Mouse (Mus musculus) megakaryocyte, embryonic 14.5 days (primary cell): ENCODE results near the gene Ust. TPM values are rescaled to one million over a fixed set of nuclear protein-coding genes. Genes with fewer than 3 reads are reported as not detected.

ENCODE experiments used
- H3K27me3 ChIP-seq: replicated peaks from 2 replicates; pipeline ENCODE3; 2012; ENCODE audit warnings: inconsistent platforms
- H3K36me3 ChIP-seq: replicated peaks from 2 replicates; pipeline ENCODE3; 2012; ENCODE audit warnings: low read length, inconsistent platforms, mixed read lengths
- H3K4me1 ChIP-seq: 2 replicates; pipeline ENCODE4 v1.6.1; 2012; ENCODE audit warnings: inconsistent platforms
- H3K4me3 ChIP-seq: replicated peaks from 2 replicates; pipeline ENCODE3; 2012; ENCODE audit warnings: moderate library complexity, mild to moderate bottlenecking, inconsistent platforms
- H3K9me3 ChIP-seq: 2 replicates; pipeline ENCODE4 v1.6.1; 2012; ENCODE audit warnings: inconsistent platforms
- FLI1 ChIP-seq: IDR thresholded peaks from 2 replicates; pipeline ENCODE4 v1.6.1; 2012; ENCODE audit warnings: low read length, inconsistent platforms, mixed read lengths
- GATA1 ChIP-seq: IDR thresholded peaks from 3 replicates; pipeline ENCODE4 v1.6.1; 2012; ENCODE audit warnings: mixed read lengths, low read length, inconsistent platforms, borderline replicate concordance
- polyA plus RNA-seq: library from polyadenylated mRNA; stranded (reverse); fragments of >175 nt; gene quantifications from 2 replicates; pipeline ENCODE4 v1.2.3, GENCODE M21; 2012; ENCODE audit warnings: low replicate concordance; ENCODE audit not compliant: insufficient read depth

Gene Ust
- polyA plus RNA-seq, 1 experiment: not detected

GRCm38 (mm10) chr10:8477936-8478335 lies 40.7 kb downstream of the Ust start:
- Histone ChIP-seq H3K27me3 (no peaks in the 10 kb centered on the region), H3K9me3 (0 out of 2 replicates have a peak, but pooled peaks cover 3% of the 10 kb centered on the region), H3K4me3 (no peak overlapping the region), H3K4me1 (no peaks in the 10 kb centered on the region), H3K36me3 (no peaks in the 10 kb centered on the region)
- TF ChIP-seq FLI1 (no peak), GATA1 (no peak)

GRCm38 (mm10) chr10:8471995-8472394 lies 46.6 kb downstream of the Ust start:
- Histone ChIP-seq H3K9me3 (0 out of 2 replicates have a peak, but pooled peaks cover 3% of the 10 kb centered on the region), H3K4me1 (no peaks in the 10 kb centered on the region), H3K36me3 (no peaks in the 10 kb centered on the region), H3K27me3 (no peaks in the 10 kb centered on the region), H3K4me3 (no peak overlapping the region)
- TF ChIP-seq FLI1: no peak
- no peak for TF ChIP-seq GATA1

- Histone ChIP-seq H3K4me1 (no peaks in the 10 kb centered on the region), H3K4me3 (no peak overlapping the region), H3K9me3 (0 out of 2 replicates have a peak, but pooled peaks cover 3% of the 10 kb centered on the region), H3K36me3 (no peaks in the 10 kb centered on the region), H3K27me3 (no peaks in the 10 kb centered on the region)
- TF ChIP-seq GATA1 (no peak), FLI1 (no peak)
Measured at GRCm38 (mm10) chr10:8471012-8471411, 47.6 kb downstream of the Ust start.

- Histone ChIP-seq H3K4me3 (no peak overlapping the region), H3K36me3 (no peaks in the 10 kb centered on the region), H3K4me1 (no peaks in the 10 kb centered on the region), H3K9me3 (0 out of 2 replicates have a peak, but pooled peaks cover 3% of the 10 kb centered on the region), H3K27me3 (no peaks in the 10 kb centered on the region)
- TF ChIP-seq GATA1 (no peak), FLI1 (no peak)
Measured at GRCm38 (mm10) chr10:8469516-8469915, 49.1 kb downstream of the Ust start.

- Histone ChIP-seq H3K9me3 (0 out of 2 replicates have a peak, but pooled peaks cover 3% of the 10 kb centered on the region), H3K36me3 (no peaks in the 10 kb centered on the region), H3K4me3 (no peak overlapping the region), H3K27me3 (no peaks in the 10 kb centered on the region), H3K4me1 (no peaks in the 10 kb centered on the region)
- TF ChIP-seq FLI1: no peak
- TF ChIP-seq GATA1: no peak
Measured at GRCm38 (mm10) chr10:8468651-8469386, 49.8 kb downstream of the Ust start.

- H3K27me3 ChIP-seq: no peaks in the 10 kb centered on the region
- H3K9me3 ChIP-seq: 0 out of 2 replicates have a peak, but pooled peaks cover 5% of the 10 kb centered on the region
- no peak overlapping the region for H3K4me3 ChIP-seq
- TF ChIP-seq GATA1 (no peak), FLI1 (no peak)
- no peaks in the 10 kb centered on the region for H3K36me3 ChIP-seq
- H3K4me1 ChIP-seq: no peaks in the 10 kb centered on the region
Measured at GRCm38 (mm10) chr10:8465918-8466317, 52.7 kb downstream of the Ust start.

GRCm38 (mm10) chr10:8465216-8465615 lies 53.4 kb downstream of the Ust start:
- Histone ChIP-seq H3K9me3 (0 out of 2 replicates have a peak, but pooled peaks cover 5% of the 10 kb centered on the region), H3K4me3 (no peak overlapping the region), H3K4me1 (no peaks in the 10 kb centered on the region), H3K27me3 (no peaks in the 10 kb centered on the region), H3K36me3 (no peaks in the 10 kb centered on the region)
- TF ChIP-seq FLI1 (no peak), GATA1 (no peak)

- Histone ChIP-seq H3K4me1 (no peaks in the 10 kb centered on the region), H3K27me3 (no peaks in the 10 kb centered on the region), H3K4me3 (no peak overlapping the region), H3K36me3 (no peaks in the 10 kb centered on the region), H3K9me3 (peaks cover 18% of the 10 kb centered on the region)
- no peak for TF ChIP-seq GATA1
- TF ChIP-seq FLI1: no peak
Measured at GRCm38 (mm10) chr10:8461372-8461771, 57.3 kb downstream of the Ust start.

- Histone ChIP-seq H3K36me3 (no peaks in the 10 kb centered on the region), H3K4me3 (no peak overlapping the region), H3K9me3 (peaks cover 20% of the 10 kb centered on the region), H3K4me1 (no peaks in the 10 kb centered on the region), H3K27me3 (no peaks in the 10 kb centered on the region)
- TF ChIP-seq FLI1 (no peak), GATA1 (no peak)
Measured at GRCm38 (mm10) chr10:8454711-8455110, 63.9 kb downstream of the Ust start.

GRCm38 (mm10) chr10:8447681-8448080 lies 70.9 kb downstream of the Ust start:
- Histone ChIP-seq H3K4me1 (no peaks in the 10 kb centered on the region), H3K36me3 (no peaks in the 10 kb centered on the region), H3K4me3 (no peak overlapping the region), H3K27me3 (no peaks in the 10 kb centered on the region), H3K9me3 (peaks cover 4% of the 10 kb centered on the region)
- no peak for TF ChIP-seq GATA1
- no peak for TF ChIP-seq FLI1
